Mouse (Mus musculus): ENCODE measurements around the gene Efcab3.
"Not testable (repeated sequence)": the region's sequence is repeated elsewhere in the genome, so short reads cannot be mapped to it uniquely, and the experiment has no call there.

The Efcab3 gene

DNA sequence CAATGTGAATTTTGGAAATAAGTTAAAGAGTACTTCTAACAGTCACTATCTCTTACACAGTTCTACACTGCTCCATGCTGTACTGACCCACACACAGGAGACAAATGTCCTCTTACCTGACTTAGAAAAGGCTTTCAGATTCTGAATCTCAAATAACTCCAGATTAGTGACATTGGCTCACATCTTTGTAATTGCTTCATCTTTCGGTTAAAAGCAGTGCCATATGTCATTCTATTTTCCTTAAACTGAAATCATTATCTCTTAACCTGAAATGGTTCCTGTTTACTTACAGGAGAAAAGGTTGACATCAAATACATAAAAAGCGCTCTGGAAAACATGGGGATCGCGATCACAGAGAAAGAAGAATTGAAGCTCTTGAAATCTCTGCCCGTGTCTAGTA is at the start of gene Efcab3:
Gene Efcab3, plus strand, starts transcription at position 301 of the 400 bp plus-strand sequence.
- no peak for ATAC-seq (ENCODE audit: insufficient number of reproducible peaks, low FRiP score, low TSS enrichment)

DNA sequence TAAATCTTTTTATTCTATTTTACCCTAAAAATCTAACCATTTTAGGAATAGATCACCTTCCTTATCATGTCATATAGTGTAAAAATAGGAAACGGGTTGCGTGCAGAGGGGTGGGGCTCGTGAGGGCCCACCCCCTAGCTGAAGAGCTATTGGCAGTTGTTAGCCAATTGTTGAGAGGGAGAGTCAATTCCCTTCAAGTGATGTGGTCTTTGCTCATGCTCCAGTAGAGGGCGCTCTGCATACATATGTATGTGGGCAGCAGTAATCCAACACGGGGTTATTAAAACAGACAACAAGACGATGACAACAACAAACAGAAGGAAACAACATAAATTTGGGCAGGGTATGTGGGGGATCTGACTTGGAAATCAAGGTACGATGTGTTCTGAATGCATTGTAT is 42.3 kb upstream of the Efcab3 start:
- ATAC-seq (ENCODE audit: insufficient number of reproducible peaks, low FRiP score, low TSS enrichment), result no peak

DNA sequence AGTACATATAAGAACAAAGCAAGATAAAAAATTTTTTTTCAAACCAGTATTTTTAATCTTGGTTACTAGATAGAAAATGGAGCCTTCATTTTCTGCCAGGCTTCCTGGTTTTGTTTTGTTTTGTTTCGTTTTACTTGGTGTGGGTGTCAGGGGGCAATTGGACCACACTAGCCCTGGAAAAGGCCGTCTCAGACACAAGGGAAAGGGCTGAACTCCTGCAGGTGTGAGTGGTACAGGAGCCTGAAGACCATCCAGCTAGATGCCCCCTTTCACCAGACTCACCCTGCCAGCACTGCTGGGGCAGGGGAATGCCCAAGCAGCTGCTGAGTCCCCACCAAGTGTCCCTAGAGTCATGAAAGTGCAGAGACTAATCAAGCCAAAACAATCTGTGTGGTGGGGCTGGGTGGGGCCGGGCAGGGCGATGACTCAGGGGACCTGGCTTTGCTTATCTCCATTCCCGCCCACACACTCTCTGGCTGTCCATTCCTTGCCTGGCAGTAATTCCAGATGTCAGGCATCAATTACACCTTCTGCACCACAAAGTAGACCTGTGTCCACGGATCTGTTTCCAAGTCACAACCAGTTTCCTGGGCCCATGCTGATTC is 34.5 kb upstream of the Efcab3 start:
- no peak for ATAC-seq (ENCODE audit: insufficient number of reproducible peaks, low FRiP score, low TSS enrichment)

DNA sequence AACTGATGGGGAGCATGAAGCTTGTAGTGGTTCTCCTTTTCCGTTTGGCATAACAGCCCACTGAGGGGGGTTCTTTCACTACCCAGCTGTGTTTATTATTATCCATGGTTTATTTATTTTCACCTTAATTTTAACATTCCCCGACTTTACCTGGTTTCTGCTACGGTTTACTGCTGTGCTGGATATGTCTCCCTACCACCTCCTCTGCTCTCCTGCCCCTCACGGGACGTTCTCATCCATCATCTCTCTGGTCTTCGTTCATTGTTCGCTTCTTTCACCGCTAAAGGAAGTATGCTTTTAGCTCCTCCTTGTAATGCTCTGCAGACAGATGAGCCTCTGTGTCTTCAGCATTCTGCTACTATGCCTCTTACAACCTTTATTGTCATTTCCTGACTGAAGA is 33.9 kb upstream of the Efcab3 start:
- no peak for ATAC-seq (ENCODE audit: insufficient number of reproducible peaks, low FRiP score, low TSS enrichment)

DNA sequence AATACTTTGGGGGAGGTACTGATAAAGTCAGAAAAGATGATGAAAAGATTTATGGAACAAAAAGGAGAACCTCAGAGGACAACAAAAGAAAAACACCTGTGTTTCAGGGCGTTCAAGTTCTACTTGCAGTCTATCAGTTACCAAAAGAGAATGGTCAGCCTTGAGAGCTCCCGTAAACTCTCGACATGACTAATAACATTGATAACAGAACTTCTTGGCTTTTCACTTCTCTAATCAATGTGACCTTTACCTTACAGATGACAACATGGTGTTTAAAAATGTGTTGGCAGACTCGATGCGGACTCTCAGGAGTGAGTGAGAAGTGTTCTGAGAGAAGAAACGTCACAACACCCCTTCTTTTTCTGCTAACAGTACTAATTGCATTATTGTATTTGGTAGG is 33.2 kb upstream of the Efcab3 start:
- ATAC-seq (ENCODE audit: insufficient number of reproducible peaks, low FRiP score, low TSS enrichment), result no peak

DNA sequence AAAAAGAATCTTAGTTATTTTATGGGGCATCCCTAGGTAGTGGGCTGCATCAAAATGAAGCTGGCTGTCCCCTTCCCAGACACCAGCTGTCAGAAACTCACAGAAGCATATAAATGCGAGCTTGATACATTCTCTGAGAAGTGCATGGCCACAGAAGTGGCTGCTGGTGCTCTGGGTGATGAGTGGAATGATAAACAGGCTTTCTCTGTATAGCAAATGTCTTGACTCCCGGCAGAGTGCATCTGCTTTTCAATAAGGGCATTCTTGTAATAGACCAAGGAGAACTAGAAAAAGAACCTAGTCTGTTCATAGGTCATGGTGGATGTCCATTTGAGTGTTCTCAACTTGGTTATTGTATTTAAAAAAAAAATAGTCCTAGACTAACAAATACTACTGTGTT is 32.3 kb upstream of the Efcab3 start:
- ATAC-seq (ENCODE audit: insufficient number of reproducible peaks, low FRiP score, low TSS enrichment), result no peak

DNA sequence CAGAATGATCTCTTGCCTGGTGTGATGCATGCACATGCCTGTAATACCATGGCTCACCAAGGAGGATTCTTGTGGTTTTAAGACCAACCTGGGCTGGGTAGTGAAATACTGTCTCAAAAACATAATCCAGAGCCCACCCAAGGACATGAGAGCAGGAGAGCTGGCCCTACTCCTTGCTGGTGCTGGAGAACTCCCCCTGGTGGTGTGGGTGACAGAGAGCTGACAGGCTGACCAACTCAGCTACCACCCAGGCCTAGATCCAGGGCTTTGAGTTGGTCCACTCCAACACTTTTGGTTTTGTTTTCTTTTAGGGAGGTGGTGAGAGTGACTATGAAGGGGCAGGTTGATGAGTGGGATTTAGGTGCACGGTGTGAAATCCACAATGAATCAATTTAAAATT is 28.3 kb upstream of the Efcab3 start:
- no peak for ATAC-seq (ENCODE audit: insufficient number of reproducible peaks, low FRiP score, low TSS enrichment)

DNA sequence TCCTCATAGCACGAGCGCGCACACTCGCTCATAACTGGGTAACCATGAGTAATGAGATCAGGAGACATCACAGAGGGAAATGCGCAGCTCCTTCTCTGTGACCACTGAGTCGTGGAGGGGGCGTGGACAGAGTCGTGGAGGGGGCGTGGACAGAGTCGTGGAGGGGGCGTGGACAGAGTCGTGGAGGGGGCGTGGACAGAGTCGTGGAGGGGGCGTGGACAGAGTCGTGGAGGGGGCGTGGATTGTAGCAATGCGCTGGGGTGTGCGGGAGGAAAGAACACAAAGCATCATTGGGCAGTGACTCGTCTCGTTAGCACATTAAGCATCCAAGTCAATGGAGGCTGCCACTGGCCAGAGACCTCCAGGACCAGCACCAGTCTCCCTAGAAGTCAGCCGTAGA is 49.1 kb downstream of the Efcab3 start:
- ATAC-seq (ENCODE audit: insufficient number of reproducible peaks, low FRiP score, low TSS enrichment), result not testable (repeated sequence)

DNA sequence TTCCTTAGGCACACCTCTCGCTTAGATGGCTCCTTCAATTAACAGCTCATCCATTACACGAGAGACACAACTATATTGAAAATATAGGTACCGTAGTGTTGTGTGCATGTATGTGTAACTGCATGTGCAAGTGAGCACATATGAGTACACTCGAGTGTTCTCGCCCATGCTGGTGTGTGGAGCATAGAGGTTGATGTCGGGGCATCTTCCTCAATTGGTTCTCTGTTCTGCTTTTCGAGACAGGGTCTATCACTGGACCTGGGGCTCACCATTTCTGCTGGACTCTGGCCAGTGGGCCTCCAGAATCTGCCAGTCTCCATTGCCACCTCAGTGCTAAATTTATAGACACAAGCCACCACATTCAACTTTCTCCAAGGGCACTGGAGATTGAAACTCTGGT is 54.4 kb downstream of the Efcab3 start:
- ATAC-seq (ENCODE audit: insufficient number of reproducible peaks, low FRiP score, low TSS enrichment), result no peak

DNA sequence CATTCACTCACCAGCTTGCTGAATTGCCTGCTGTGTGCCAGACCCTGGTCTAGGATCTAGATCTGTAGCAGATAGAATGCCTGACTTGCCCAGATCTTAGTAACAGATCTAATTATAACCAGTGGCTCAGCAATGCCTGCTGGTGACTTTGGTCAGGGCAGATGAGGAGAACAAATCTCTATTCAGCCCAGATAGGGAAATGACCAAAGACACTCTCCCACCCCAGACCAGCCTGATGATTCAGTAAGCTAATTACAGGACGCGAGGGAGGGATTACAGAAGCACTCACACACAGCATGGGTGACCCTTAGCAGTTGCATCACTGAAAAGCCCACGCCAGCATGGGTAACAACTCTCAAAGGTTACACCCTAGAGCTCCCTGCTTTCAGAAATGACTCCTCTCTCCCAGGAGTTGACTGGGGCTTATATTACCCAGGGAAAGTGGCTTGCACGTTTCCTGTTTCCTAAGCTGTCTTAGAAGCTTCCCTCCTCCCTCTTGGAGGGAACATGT is 57.2 kb downstream of the Efcab3 start:
- no peak for ATAC-seq (ENCODE audit: insufficient number of reproducible peaks, low FRiP score, low TSS enrichment)

DNA sequence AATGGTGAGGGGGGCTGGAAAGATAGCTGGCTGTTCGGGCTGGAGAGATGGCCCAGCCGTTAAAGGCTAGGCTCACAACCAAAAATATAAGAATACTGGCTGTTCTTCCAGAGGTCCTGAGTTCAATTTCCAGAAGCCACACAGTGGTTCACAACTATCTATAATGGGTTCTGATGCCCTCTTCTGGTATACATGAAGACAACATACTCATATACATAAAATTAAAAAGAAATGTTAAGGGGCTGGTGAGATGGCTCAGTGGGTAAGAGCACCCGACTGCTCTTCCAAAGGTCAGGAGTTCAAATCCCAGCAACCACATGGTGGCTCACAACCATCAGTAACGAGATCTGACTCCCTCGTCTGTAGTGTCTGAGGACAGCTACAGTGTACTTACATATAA is 58.4 kb downstream of the Efcab3 start:
- ATAC-seq (ENCODE audit: insufficient number of reproducible peaks, low FRiP score, low TSS enrichment), result not testable (repeated sequence)

DNA sequence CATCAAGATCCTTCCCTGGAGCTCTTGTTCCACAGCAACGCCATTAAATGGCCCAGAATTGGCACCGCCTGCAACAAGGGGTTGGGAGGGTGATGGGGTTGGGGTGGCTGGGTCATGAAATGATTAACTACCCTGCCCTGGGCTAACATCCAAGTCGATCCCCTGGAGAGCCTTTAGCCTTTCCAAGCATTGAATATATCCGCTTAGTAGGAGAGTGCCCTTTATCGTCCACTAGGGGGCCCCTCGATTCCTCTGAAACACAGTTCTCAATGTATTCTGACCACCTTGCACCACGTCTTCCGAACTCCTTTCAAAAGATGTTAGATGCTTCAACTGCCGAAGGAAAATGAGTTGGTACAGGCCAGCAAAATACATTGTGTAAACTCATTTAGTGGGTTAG is 60.6 kb downstream of the Efcab3 start:
- no peak for ATAC-seq (ENCODE audit: insufficient number of reproducible peaks, low FRiP score, low TSS enrichment)

DNA sequence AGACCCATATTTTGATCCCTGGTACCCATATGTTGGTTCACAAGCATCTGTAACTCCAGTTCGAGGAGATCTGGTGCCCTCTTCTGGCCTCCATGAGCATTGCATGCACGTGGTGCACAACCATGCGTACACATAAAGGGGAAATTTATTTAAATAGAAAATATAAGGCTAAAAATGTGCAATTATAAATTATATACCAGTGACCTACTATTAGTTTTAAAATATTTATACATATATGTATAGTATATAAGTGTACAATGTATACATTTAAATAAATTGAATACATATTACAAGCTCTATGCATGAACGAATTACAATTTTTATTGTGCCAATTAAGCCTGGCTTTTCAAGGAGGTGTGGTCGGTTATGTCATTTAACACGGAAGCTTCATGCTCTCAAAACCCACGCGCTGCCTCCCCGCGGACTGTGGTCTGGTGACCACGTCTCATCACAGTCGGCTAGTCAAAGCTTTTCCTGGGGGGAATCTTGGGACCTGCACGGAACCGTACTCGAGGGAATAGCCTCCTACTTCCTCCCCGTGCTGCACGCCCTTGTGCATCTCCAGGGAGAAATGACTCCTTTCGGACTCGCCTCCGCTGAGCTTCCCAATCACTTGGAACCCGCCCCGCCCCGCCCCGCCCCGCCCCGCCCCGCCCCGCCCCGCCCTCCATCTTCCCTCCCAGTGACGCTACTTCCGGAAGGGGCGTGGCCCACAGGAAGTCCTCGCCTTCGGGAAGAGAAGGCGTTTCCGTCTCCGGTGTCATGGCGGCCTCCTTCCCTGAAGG is 62.5 kb downstream of the Efcab3 start, which contains the start of gene Mettl2:
Gene Mettl2, plus strand, starts transcription at position 691 of the 785 bp plus-strand sequence.
- ATAC-seq (ENCODE audit: insufficient number of reproducible peaks, low FRiP score, low TSS enrichment), result peak; percentile 91

DNA sequence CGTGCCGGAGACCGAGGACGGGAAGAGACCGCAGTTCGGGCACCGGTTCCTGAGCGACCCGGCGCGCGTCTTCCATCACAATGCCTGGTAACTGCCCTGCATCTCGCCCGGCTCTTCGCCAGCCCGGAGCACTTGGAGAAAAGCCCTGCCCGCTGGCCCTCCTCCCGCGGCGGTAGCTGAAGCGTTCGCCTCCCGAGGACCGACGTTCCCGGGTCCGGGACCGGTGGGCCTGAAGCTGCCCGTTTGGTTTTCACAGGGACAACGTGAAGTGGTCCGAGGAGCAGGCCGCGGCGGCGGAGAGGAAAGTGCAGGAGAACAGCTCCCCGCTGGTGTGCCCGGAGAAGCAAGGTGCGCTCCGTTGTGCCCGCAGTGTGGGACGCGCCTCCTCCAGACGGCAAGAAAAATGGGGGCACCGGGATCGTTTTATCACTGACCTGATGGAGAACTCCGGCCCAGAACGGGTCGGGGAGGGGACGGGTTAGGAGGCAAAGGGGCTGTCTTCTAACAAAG is 63.2 kb downstream of the Efcab3 start:
- ATAC-seq (ENCODE audit: insufficient number of reproducible peaks, low FRiP score, low TSS enrichment), result peak; percentile 31; the same call in 1 of the 2 replicates

DNA sequence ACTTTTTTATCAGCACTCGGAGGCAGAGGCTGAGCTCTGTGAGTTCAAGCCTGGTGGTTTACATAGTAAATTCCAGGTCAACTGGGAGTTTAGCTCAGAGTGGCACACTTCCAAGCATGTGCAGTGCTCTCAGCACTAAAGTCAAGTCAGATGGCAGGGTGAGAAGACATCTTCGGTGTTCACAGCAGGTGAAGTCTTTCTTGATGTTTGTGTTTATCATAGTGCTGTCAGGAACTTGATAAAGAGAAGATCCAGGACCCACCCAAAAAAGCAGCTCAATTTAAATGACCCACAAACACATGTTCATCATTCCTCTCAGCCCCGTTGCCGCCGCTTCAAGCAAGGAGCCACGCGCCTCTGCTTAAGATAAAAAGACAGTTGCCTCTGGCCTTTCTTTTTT is 72.3 kb downstream of the Efcab3 start:
- no peak for ATAC-seq (ENCODE audit: insufficient number of reproducible peaks, low FRiP score, low TSS enrichment)

DNA sequence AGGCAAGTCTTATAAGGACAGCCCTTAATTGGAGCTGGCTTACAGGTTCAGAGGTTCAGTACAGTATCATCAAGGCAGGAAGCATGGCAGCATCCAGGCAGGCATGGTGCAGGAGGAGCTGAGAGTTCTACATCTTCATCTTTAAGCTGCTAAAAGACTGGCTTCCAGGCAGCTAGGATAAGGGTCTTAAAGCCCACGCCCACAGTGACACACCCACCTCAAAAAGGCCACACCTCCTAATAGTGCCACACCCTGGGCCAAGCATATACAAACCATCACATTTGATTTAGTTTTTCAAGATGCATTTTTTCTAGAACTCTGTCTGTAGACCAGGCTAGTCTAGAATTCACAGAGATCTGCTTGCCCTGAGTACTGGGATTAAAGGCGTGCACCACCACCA is 73.9 kb downstream of the Efcab3 start:
- not testable (repeated sequence) for ATAC-seq (ENCODE audit: insufficient number of reproducible peaks, low FRiP score, low TSS enrichment)

DNA sequence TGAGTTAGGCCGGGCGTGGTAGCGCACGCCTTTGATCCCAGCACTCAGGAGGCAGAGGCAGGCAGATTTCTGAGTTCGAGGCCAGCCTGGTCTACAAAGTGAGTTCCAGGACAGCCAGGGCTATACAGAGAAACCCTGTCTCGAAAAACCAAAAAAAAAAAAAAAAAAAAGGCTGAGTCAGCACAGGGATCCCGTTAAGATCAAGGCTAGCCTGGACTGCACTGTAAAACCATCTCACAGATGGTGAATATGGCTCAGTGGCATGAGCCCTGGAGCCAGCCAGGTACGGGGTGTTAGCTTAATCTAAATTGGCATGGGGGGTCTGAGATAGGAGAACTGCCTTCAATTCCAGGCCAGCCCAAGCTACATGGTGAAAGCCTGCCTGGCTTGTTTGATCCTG is 77.1 kb downstream of the Efcab3 start:
- not testable (repeated sequence) for ATAC-seq (ENCODE audit: insufficient number of reproducible peaks, low FRiP score, low TSS enrichment)

DNA sequence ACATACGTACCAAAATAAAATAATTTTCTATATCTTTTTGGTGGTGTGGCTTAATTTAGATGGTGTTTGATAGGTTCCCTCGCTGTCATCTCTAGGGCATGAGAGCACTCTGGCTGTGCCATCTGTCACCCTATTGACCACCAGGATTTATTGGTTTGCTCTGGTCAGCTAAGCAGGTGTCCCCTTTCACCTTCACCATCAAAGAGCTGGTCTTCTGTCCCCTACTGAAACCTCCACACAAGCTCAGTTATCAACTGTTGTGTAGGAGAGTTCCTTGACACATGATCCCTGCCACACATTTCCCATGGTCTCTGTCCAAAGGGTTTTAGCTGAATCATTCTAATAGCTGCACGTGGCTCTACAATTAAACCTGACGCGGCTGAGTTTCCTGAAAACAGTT is 77.7 kb downstream of the Efcab3 start:
- ATAC-seq (ENCODE audit: insufficient number of reproducible peaks, low FRiP score, low TSS enrichment), result no peak

DNA sequence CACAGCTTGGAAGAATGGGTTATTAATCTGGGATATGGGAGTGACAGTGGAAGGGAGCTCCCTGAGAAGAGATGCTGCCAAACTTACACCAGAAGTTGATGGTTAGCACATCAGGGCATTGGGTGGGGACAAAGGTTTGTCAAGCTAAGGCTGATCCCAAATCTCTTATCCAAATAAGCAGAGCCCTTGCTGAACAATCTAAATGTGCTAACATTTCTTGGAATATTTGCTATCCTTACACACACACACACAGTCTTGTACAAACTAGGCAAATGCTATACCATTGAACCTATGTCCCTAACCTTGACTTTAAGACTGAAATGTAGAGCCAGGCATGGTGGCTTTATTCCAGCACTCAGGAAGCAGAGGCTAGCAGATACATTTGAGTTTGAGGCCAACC is 80.2 kb downstream of the Efcab3 start:
- no peak for ATAC-seq (ENCODE audit: insufficient number of reproducible peaks, low FRiP score, low TSS enrichment)

DNA sequence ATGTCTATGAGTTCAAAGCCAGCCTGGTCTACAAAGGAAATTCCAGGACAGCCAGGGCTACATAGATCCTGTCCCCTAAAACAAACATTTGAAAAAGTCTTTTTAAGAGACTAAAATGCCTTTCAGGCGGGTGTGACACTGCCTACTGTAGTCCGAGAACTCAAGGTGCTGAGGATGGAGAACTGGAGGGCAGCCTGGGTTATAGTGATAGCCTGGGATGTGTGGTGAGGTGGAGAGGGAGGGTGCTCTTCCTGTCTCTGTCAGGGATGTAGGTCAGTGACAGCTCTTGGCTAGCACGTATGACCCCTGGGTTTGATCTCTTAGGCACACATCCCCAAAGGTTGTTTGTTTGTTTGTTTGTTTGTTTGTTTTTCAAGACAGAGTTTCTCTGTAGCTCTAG is 80.7 kb downstream of the Efcab3 start:
- no peak for ATAC-seq (ENCODE audit: insufficient number of reproducible peaks, low FRiP score, low TSS enrichment)

DNA sequence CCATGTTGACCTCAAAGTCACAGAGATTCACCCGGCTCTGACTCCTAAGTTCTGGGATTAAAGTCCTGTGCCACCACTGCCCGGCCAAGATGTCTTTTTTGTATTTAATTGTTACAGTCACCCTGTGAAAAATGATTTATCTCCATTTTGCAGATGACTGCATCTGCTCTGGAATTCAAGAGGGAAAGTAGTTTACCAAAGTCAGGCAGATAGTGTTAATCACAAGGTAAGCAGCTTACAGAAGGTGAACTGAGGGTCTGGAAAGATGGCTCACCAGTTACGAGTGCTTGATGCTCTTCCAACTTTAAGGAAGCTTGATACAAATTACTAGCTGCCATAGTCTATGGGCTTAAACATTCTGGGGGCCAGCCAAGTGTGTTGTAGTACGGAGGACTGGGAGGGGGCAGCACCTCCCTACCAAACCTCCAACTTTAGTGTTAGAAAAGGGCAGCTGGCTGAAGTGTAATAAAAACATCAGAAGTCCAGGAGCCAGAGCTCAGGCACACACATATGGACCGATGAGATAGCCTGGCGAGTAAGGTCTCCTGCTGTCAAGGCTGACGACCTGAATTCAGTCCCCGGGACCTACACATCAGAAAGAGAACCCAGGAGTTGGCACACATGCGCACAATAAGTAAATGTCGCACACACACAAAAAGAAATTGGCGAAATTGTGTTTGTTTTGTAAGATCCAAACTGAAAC is 81.3 kb downstream of the Efcab3 start:
- no peak for ATAC-seq (ENCODE audit: insufficient number of reproducible peaks, low FRiP score, low TSS enrichment)
